Mouse (Mus musculus) myocyte (in vitro differentiated cells): Measurements from ENCODE around the gene Cebpg. TPM values are rescaled to one million over a fixed set of nuclear protein-coding genes. Genes with fewer than 3 reads are reported as not detected.
A peak's percentile ranks its signal among the peaks of the same experiment; 100 is the strongest.

Source experiments
- H3K27me3 ChIP-seq: one replicate; pipeline ENCODE4 v1.6.1; 2011; ENCODE audit not compliant: control insufficient read depth, insufficient read depth, insufficient read length
- H3K36me3 ChIP-seq: one replicate; pipeline ENCODE4 v1.6.1; 2011; ENCODE audit not compliant: control insufficient read depth, insufficient read depth
- H3K4me2 ChIP-seq: one replicate; pipeline ENCODE4 v1.6.1; 2011; ENCODE audit warnings: low read depth, control low read depth
- H3K4me3 ChIP-seq: one replicate; pipeline ENCODE4 v1.5.1; 2011; ENCODE audit warnings: mild to moderate bottlenecking, control low read depth, moderate library complexity
- H3K79me2 ChIP-seq: one replicate; pipeline ENCODE4 v1.6.1; 2011; ENCODE audit not compliant: control insufficient read depth, insufficient read depth
- H3ac ChIP-seq: one replicate; pipeline ENCODE4 v1.6.1; 2011; ENCODE audit not compliant: control insufficient read depth, insufficient read length
- CEBPB ChIP-seq: IDR thresholded peaks from 2 replicates; pipeline ENCODE4 v1.6.1; 2011; ENCODE audit warnings: mild to moderate bottlenecking, moderate library complexity; ENCODE audit not compliant: poor library complexity, insufficient read depth, severe bottlenecking
- E2F4 ChIP-seq: IDR thresholded peaks from one replicate; pipeline ENCODE4 v1.6.1; 2011; ENCODE audit warnings: mild to moderate bottlenecking, control low read depth, moderate library complexity; ENCODE audit not compliant: insufficient read depth
- MAX ChIP-seq: IDR thresholded peaks from one replicate; pipeline ENCODE4 v1.6.1; 2011; ENCODE audit warnings: low read depth, mild to moderate bottlenecking, control low read depth
- MYOD1 ChIP-seq, 3 experiments: IDR thresholded peaks; one replicate each; pipeline ENCODE4 v1.6.1; 2011; ENCODE audit warnings: control low read depth in 2 of 3, low read depth in 2 of 3, mild to moderate bottlenecking in 2 of 3, moderate library complexity in 1 of 3; ENCODE audit not compliant: insufficient read length in 2 of 3, control insufficient read depth in 1 of 3
- MYOG ChIP-seq, 3 experiments: IDR thresholded peaks; one replicate each; pipeline ENCODE4 v1.6.1; 2011; ENCODE audit warnings: control low read depth in 2 of 3, low read depth in 2 of 3, mild to moderate bottlenecking in 2 of 3; ENCODE audit not compliant: insufficient read length in 2 of 3, control insufficient read depth in 1 of 3, insufficient read depth in 1 of 3
- POLR2A ChIP-seq: IDR thresholded peaks from one replicate; pipeline ENCODE4 v1.6.1; 2011; ENCODE audit warnings: low read depth, mild to moderate bottlenecking, control low read depth, moderate library complexity; ENCODE audit not compliant: insufficient read length
- POLR2AphosphoS2 ChIP-seq: IDR thresholded peaks from one replicate; pipeline ENCODE4 v1.6.1; 2011; ENCODE audit warnings: low read depth, control low read depth; ENCODE audit not compliant: insufficient read length
- REST ChIP-seq: IDR thresholded peaks from one replicate; pipeline ENCODE4 v1.6.1; 2011; ENCODE audit warnings: mild to moderate bottlenecking, control low read depth, moderate library complexity; ENCODE audit not compliant: insufficient read depth, insufficient read length
- SRF ChIP-seq: IDR thresholded peaks from one replicate; pipeline ENCODE4 v1.6.1; 2011; ENCODE audit warnings: low read depth; ENCODE audit not compliant: control insufficient read depth, insufficient read length
- TCF12 ChIP-seq: IDR thresholded peaks from one replicate; pipeline ENCODE4 v1.6.1; 2011; ENCODE audit warnings: mild to moderate bottlenecking, control low read depth; ENCODE audit not compliant: poor library complexity, insufficient read depth, severe bottlenecking
- TCF3 ChIP-seq: IDR thresholded peaks from one replicate; pipeline ENCODE4 v1.6.1; 2011; ENCODE audit warnings: low read depth, control low read depth; ENCODE audit not compliant: insufficient read length
- USF1 ChIP-seq: IDR thresholded peaks from one replicate; pipeline ENCODE4 v1.6.1; 2011; ENCODE audit warnings: low read depth, mild to moderate bottlenecking, control low read depth, moderate library complexity
- polyA plus RNA-seq: library from polyadenylated mRNA; unstranded; fragments of >200 nt; fragmentation: generic; extraction: Trizol; gene quantifications from one replicate; pipeline ENCODE4 v1.2.1, GENCODE M21; 2012; ENCODE audit warnings: missing spikeins

The Cebpg gene
- polyA plus RNA-seq, 1 experiment: 25.0 TPM

GRCm38 (mm10) chr7:35059467-35059866 lies 3.1 kb upstream of the Cebpg start:
- no peak overlapping the region for H3ac ChIP-seq
- no peak overlapping the region for H3K4me2 ChIP-seq
- no peaks in the 10 kb centered on the region for H3K27me3 ChIP-seq
- H3K36me3 ChIP-seq: no peaks in the 10 kb centered on the region
- no peak for TF ChIP-seq E2F4
- TF ChIP-seq TCF12: no peak
- TF ChIP-seq CEBPB: no peak
- no peak for TF ChIP-seq USF1
- no peak for TF ChIP-seq TCF3
- no peak for TF ChIP-seq MYOG (IDR thresholded peaks at IDR 0.05; ENCODE audit: control insufficient read depth in 1 of 3, insufficient read depth in 1 of 3, insufficient read length in 2 of 3, low read depth in 2 of 3)
- no peak for TF ChIP-seq MAX
- TF ChIP-seq POLR2A: no peak
- TF ChIP-seq MYOD1 (IDR thresholded peaks at IDR 0.05; ENCODE audit: control insufficient read depth in 1 of 3, insufficient read length in 2 of 3, low read depth in 2 of 3): no peak
- no peak for TF ChIP-seq REST
- no peak overlapping the region for H3K4me3 ChIP-seq
- peaks cover 15% of the 10 kb centered on the region for H3K79me2 ChIP-seq

GRCm38 (mm10) chr7:35058329-35058728 lies 2.0 kb upstream of the Cebpg start:
- Histone ChIP-seq H3K4me3 (no peak overlapping the region), H3K36me3 (peaks cover 5% of the 10 kb centered on the region), H3K4me2 (no peak overlapping the region), H3K27me3 (no peaks in the 10 kb centered on the region), H3ac (no peak overlapping the region), H3K79me2 (peaks cover 26% of the 10 kb centered on the region)
- TF ChIP-seq TCF3 (no peak), POLR2AphosphoS2 (no peak), MYOG (IDR thresholded peaks at IDR 0.05; ENCODE audit: control insufficient read depth in 1 of 3, insufficient read depth in 1 of 3, insufficient read length in 2 of 3, low read depth in 2 of 3) (no peak), E2F4 (no peak), SRF (no peak), POLR2A (no peak), REST (no peak), MAX (no peak), TCF12 (no peak), CEBPB (no peak), MYOD1 (IDR thresholded peaks at IDR 0.05; ENCODE audit: control insufficient read depth in 1 of 3, insufficient read length in 2 of 3, low read depth in 2 of 3) (no peak), USF1 (no peak)

- Histone ChIP-seq H3ac (no peak overlapping the region), H3K4me3 (peak overlapping the region; percentile 95), H3K4me2 (no peak overlapping the region), H3K79me2 (peaks cover 34% of the 10 kb centered on the region), H3K27me3 (no peaks in the 10 kb centered on the region), H3K36me3 (peaks cover 10% of the 10 kb centered on the region)
- TF ChIP-seq MYOD1 (IDR thresholded peaks at IDR 0.05; ENCODE audit: control insufficient read depth in 1 of 3, insufficient read length in 2 of 3, low read depth in 2 of 3) (no peak), CEBPB (no peak), REST (no peak), POLR2AphosphoS2 (no peak), POLR2A (no peak), SRF (no peak), USF1 (no peak), TCF3 (no peak), E2F4 (no peak), MAX (no peak), MYOG (IDR thresholded peaks at IDR 0.05; ENCODE audit: control insufficient read depth in 1 of 3, insufficient read depth in 1 of 3, insufficient read length in 2 of 3, low read depth in 2 of 3) (no peak), TCF12 (no peak)
Observed at GRCm38 (mm10) chr7:35057569-35057968, 1.2 kb upstream of the Cebpg start.

GRCm38 (mm10) chr7:35056999-35057398 lies 626 bp upstream of the Cebpg start:
- Histone ChIP-seq H3K36me3 (peaks cover 13% of the 10 kb centered on the region), H3ac (peak overlapping the region; percentile 99), H3K4me2 (peak overlapping the region; percentile 88), H3K27me3 (no peaks in the 10 kb centered on the region), H3K79me2 (peaks cover 39% of the 10 kb centered on the region), H3K4me3 (peak overlapping the region; percentile 95)
- TF ChIP-seq POLR2AphosphoS2 (no peak), POLR2A (no peak), SRF (no peak), USF1 (no peak), REST (no peak), MYOG (IDR thresholded peaks at IDR 0.05; ENCODE audit: control insufficient read depth in 1 of 3, insufficient read depth in 1 of 3, insufficient read length in 2 of 3, low read depth in 2 of 3) (no peak), CEBPB (no peak), TCF3 (no peak), MAX (no peak)
